Mouse (Mus musculus): ENCODE data around the gene Tmem80. TPM values are rescaled to one million over a fixed set of nuclear protein-coding genes. Genes with fewer than 3 reads are reported as not detected.

The Tmem80 gene
- polyA plus RNA-seq, 1 experiment from 2014 or later: 45.8 TPM

- Histone ChIP-seq H3K27me3 (peaks cover 26% of the 10 kb centered on the region), H3K4me3 (no peak overlapping the region), H3K9me3 (no peaks in the 10 kb centered on the region), H3K4me1 (peaks cover 18% of the 10 kb centered on the region), H3K27ac (no peak overlapping the region), H3K4me2 (no peak overlapping the region), H3K9ac (no peak overlapping the region), H3K36me3 (peaks cover 38% of the 10 kb centered on the region)
- 67% methylated on average over 3 of the region's 3 CpGs for WGBS
- ATAC-seq (ENCODE audit: borderline replicate concordance, extremely low read depth, low FRiP score, low TSS enrichment): no peak
These were observed 29.5 kb upstream of the Tmem80 start for GRCm38 (mm10) chr7:141297926-141298650.

GRCm38 (mm10) chr7:141299175-141299574 lies 28.4 kb upstream of the Tmem80 start:
- Histone ChIP-seq H3K36me3 (peaks cover 47% of the 10 kb centered on the region), H3K27me3 (peaks cover 16% of the 10 kb centered on the region), H3K4me3 (no peak overlapping the region), H3K27ac (no peak overlapping the region), H3K9ac (no peak overlapping the region), H3K4me2 (no peak overlapping the region), H3K9me3 (no peaks in the 10 kb centered on the region), H3K4me1 (peaks cover 10% of the 10 kb centered on the region)
- ATAC-seq (ENCODE audit: borderline replicate concordance, extremely low read depth, low FRiP score, low TSS enrichment): no peak
- WGBS: 93% methylated on average over 8 of the region's 8 CpGs

GRCm38 (mm10) chr7:141301386-141301785 lies 26.2 kb upstream of the Tmem80 start:
- Histone ChIP-seq H3K9me3 (no peaks in the 10 kb centered on the region), H3K4me1 (no peaks in the 10 kb centered on the region), H3K4me3 (no peak overlapping the region), H3K36me3 (peaks cover 69% of the 10 kb centered on the region), H3K4me2 (no peak overlapping the region), H3K27me3 (no peaks in the 10 kb centered on the region), H3K9ac (no peak overlapping the region), H3K27ac (no peak overlapping the region)
- ATAC-seq (ENCODE audit: borderline replicate concordance, extremely low read depth, low FRiP score, low TSS enrichment): no peak
- 91% methylated on average over 9 of the region's 9 CpGs for WGBS

GRCm38 (mm10) chr7:141302702-141303268 lies 24.8 kb upstream of the Tmem80 start:
- H3K9ac ChIP-seq: no peak overlapping the region
- H3K4me2 ChIP-seq: no peak overlapping the region
- H3K27me3 ChIP-seq: no peaks in the 10 kb centered on the region
- no peak overlapping the region for H3K4me3 ChIP-seq
- no peak overlapping the region for H3K27ac ChIP-seq
- no peak for ATAC-seq (ENCODE audit: borderline replicate concordance, extremely low read depth, low FRiP score, low TSS enrichment)
- WGBS: 86% methylated on average over 1 of the region's 1 CpGs
- H3K4me1 ChIP-seq: no peaks in the 10 kb centered on the region
- H3K36me3 ChIP-seq: peaks cover 77% of the 10 kb centered on the region
- no peaks in the 10 kb centered on the region for H3K9me3 ChIP-seq

GRCm38 (mm10) chr7:141304537-141304936 lies 23.0 kb upstream of the Tmem80 start:
- Histone ChIP-seq H3K9me3 (no peaks in the 10 kb centered on the region), H3K27ac (no peak overlapping the region), H3K4me2 (no peak overlapping the region), H3K4me1 (no peaks in the 10 kb centered on the region), H3K9ac (no peak overlapping the region), H3K4me3 (no peak overlapping the region), H3K36me3 (peaks cover 93% of the 10 kb centered on the region), H3K27me3 (no peaks in the 10 kb centered on the region)
- no peak for ATAC-seq (ENCODE audit: borderline replicate concordance, extremely low read depth, low FRiP score, low TSS enrichment)
- 85% methylated on average over 4 of the region's 4 CpGs for WGBS

GRCm38 (mm10) chr7:141314416-141314815 lies 13.1 kb upstream of the Tmem80 start:
- H3K9ac ChIP-seq: no peak overlapping the region
- WGBS: 92% methylated on average over 2 of the region's 2 CpGs

GRCm38 (mm10) chr7:141315076-141315475 lies 12.5 kb upstream of the Tmem80 start:
- Histone ChIP-seq H3K4me2 (no peak overlapping the region), H3K9ac (no peak overlapping the region), H3K27me3 (no peaks in the 10 kb centered on the region), H3K9me3 (no peaks in the 10 kb centered on the region), H3K4me1 (no peaks in the 10 kb centered on the region), H3K36me3 (peaks cover 83% of the 10 kb centered on the region), H3K27ac (no peak overlapping the region), H3K4me3 (no peak overlapping the region)
- 80% methylated on average over 8 of the region's 8 CpGs for WGBS
- no peak for ATAC-seq (ENCODE audit: borderline replicate concordance, extremely low read depth, low FRiP score, low TSS enrichment)

More at GRCm38 (mm10) chr7:141314416-141314815, 13.1 kb upstream of the Tmem80 start:
- Histone ChIP-seq H3K36me3 (peaks cover 86% of the 10 kb centered on the region), H3K4me2 (no peak overlapping the region), H3K4me3 (no peak overlapping the region), H3K27ac (no peak overlapping the region), H3K4me1 (no peaks in the 10 kb centered on the region), H3K9me3 (no peaks in the 10 kb centered on the region), H3K27me3 (no peaks in the 10 kb centered on the region)
- no peak for ATAC-seq (ENCODE audit: borderline replicate concordance, extremely low read depth, low FRiP score, low TSS enrichment)

- Histone ChIP-seq H3K4me1 (no peaks in the 10 kb centered on the region), H3K9ac (no peak overlapping the region), H3K27me3 (no peaks in the 10 kb centered on the region), H3K4me3 (no peak overlapping the region), H3K9me3 (no peaks in the 10 kb centered on the region), H3K4me2 (no peak overlapping the region), H3K36me3 (peaks cover 83% of the 10 kb centered on the region), H3K27ac (no peak overlapping the region)
- WGBS: 72% methylated on average over 5 of the region's 5 CpGs
- ATAC-seq (ENCODE audit: borderline replicate concordance, extremely low read depth, low FRiP score, low TSS enrichment): no peak
These were observed 11.6 kb upstream of the Tmem80 start for GRCm38 (mm10) chr7:141315974-141316373.

GRCm38 (mm10) chr7:141317619-141318132 lies 9.9 kb upstream of the Tmem80 start:
- no peaks in the 10 kb centered on the region for H3K27me3 ChIP-seq
- no peak overlapping the region for H3K9ac ChIP-seq
- H3K36me3 ChIP-seq: peaks cover 86% of the 10 kb centered on the region
- no peaks in the 10 kb centered on the region for H3K4me1 ChIP-seq
- no peak for ATAC-seq (ENCODE audit: borderline replicate concordance, extremely low read depth, low FRiP score, low TSS enrichment)
- H3K4me3 ChIP-seq: no peak overlapping the region
- no peak overlapping the region for H3K27ac ChIP-seq
- WGBS: 75% methylated on average over 1 of the region's 1 CpGs
- no peak overlapping the region for H3K4me2 ChIP-seq
- no peaks in the 10 kb centered on the region for H3K9me3 ChIP-seq

GRCm38 (mm10) chr7:141319446-141319845 lies 8.1 kb upstream of the Tmem80 start:
- WGBS: 75% methylated on average over 2 of the region's 2 CpGs
- H3K9ac ChIP-seq: no peak overlapping the region

GRCm38 (mm10) chr7:141324686-141325085 lies 2.9 kb upstream of the Tmem80 start:
- Histone ChIP-seq H3K9me3 (no peaks in the 10 kb centered on the region), H3K36me3 (peaks cover 33% of the 10 kb centered on the region), H3K9ac (no peak overlapping the region), H3K27me3 (no peaks in the 10 kb centered on the region), H3K4me2 (no peak overlapping the region), H3K4me1 (peaks cover 28% of the 10 kb centered on the region), H3K27ac (no peak overlapping the region), H3K4me3 (no peak overlapping the region)
- WGBS: 78% methylated on average over 1 of the region's 1 CpGs
- no peak for ATAC-seq (ENCODE audit: borderline replicate concordance, extremely low read depth, low FRiP score, low TSS enrichment)

More at GRCm38 (mm10) chr7:141319446-141319845, 8.1 kb upstream of the Tmem80 start:
- H3K9me3 ChIP-seq: no peaks in the 10 kb centered on the region
- H3K4me2 ChIP-seq: no peak overlapping the region
- H3K27ac ChIP-seq: no peak overlapping the region
- H3K36me3 ChIP-seq: peaks cover 77% of the 10 kb centered on the region
- 0 out of 2 replicates have a peak, but pooled peaks cover under 1% of the 10 kb centered on the region for H3K4me1 ChIP-seq
- ATAC-seq (ENCODE audit: borderline replicate concordance, extremely low read depth, low FRiP score, low TSS enrichment): no peak
- no peak overlapping the region for H3K4me3 ChIP-seq
- H3K27me3 ChIP-seq: no peaks in the 10 kb centered on the region

All from lung, embryonic 15.5 days (tissue).